Mouse (Mus musculus): ENCODE data around the gene Prm3. TPM values are rescaled to one million over a fixed set of nuclear protein-coding genes. Genes with fewer than 3 reads are reported as not detected.

Gene Prm3
- not detected in 2 replicates for polyA plus RNA-seq (2015; fragmentation: Nextera tagmentation; extraction: Ambion mirVana)

GRCm38 (mm10) chr16:10790702-10791101 is at the start of gene Prm3:
Gene Prm3 (minus strand): TSS chr16:10790914.
- no peak within 1 kb of the TSS for H3K9ac ChIP-seq
- no peaks in the 10 kb centered on the region for H3K9me3 ChIP-seq
- 78% methylated on average over 9 of the region's 9 CpGs for WGBS
- no peak within 1 kb of the TSS for H3K27ac ChIP-seq
- ATAC-seq (ENCODE audit: insufficient number of reproducible peaks, insufficient read depth, low FRiP score, low TSS enrichment, low read depth): no peak
- H3K4me3 ChIP-seq: no peak within 1 kb of the TSS
- peaks cover 13% of the 10 kb centered on the region for H3K4me1 ChIP-seq
- H3K27me3 ChIP-seq: peaks cover 10% of the 10 kb centered on the region
- H3K4me2 ChIP-seq: no peak within 1 kb of the TSS
- H3K36me3 ChIP-seq: no peaks in the 10 kb centered on the region

GRCm38 (mm10) chr16:10840018-10840417 is 49.3 kb upstream of the Prm3 start:
- H3K9me3 ChIP-seq: no peaks in the 10 kb centered on the region
- H3K9ac ChIP-seq: no peak overlapping the region
- H3K36me3 ChIP-seq: no peaks in the 10 kb centered on the region
- no peak overlapping the region for H3K4me3 ChIP-seq
- no peak overlapping the region for H3K27ac ChIP-seq
- 63% methylated on average over 5 of the region's 14 CpGs for WGBS
- H3K4me2 ChIP-seq: no peak overlapping the region
- no peaks in the 10 kb centered on the region for H3K27me3 ChIP-seq
- H3K4me1 ChIP-seq: peaks cover 68% of the 10 kb centered on the region
- no peak for ATAC-seq (ENCODE audit: insufficient number of reproducible peaks, insufficient read depth, low FRiP score, low TSS enrichment, low read depth)

DNA sequence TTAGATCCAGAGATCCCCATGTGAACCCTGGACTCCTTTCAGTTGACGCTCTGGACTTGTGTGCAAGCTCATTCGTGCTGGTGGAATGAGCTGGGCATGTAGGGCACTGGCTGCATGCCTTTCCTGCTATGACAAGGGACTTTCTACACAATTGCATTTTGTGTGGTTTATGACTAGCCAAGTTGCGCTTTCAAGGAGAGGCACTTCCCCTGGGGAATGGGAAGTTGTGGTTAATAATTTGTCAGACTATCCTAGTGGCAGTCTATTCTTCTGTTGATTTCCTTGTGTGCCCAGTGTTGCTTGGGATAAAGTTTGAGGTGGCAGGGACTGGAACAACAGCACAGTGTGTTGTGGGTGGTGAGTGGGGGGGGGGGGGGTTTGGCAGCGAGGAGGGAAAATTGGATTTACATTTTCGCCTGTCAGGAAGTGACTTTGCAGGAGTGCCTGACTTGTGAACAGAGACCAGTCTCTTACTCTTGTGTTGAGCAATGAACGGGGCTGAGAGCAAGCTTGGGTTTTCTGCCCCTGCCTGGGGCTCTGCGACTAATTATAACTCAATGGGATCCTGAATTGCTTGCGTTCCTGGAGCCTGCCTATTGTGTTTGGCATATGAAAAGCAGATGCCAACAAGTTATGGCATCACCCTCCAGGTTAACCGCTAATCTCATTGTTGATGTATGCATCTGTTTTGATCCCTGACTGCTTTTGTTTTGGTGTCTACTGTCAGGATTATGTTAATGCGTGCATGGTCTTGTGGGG is 48.0 kb upstream of the Prm3 start:
- H3K36me3 ChIP-seq: no peaks in the 10 kb centered on the region
- peaks cover 3% of the 10 kb centered on the region; the same call in 1 of the 2 replicates for H3K27me3 ChIP-seq
- ATAC-seq (ENCODE audit: insufficient number of reproducible peaks, insufficient read depth, low FRiP score, low TSS enrichment, low read depth): peak; percentile 67
- H3K27ac ChIP-seq: peak overlapping the region; percentile 86
- H3K4me3 ChIP-seq: no peak overlapping the region
- H3K4me2 ChIP-seq: peak overlapping the region; percentile 35
- no peaks in the 10 kb centered on the region for H3K9me3 ChIP-seq
- H3K9ac ChIP-seq: 0 out of 2 replicates have a peak overlapping the region, but pooled peaks have one; percentile 28
- peaks cover 61% of the 10 kb centered on the region for H3K4me1 ChIP-seq
- 16% methylated on average over 10 of the region's 10 CpGs for WGBS

DNA sequence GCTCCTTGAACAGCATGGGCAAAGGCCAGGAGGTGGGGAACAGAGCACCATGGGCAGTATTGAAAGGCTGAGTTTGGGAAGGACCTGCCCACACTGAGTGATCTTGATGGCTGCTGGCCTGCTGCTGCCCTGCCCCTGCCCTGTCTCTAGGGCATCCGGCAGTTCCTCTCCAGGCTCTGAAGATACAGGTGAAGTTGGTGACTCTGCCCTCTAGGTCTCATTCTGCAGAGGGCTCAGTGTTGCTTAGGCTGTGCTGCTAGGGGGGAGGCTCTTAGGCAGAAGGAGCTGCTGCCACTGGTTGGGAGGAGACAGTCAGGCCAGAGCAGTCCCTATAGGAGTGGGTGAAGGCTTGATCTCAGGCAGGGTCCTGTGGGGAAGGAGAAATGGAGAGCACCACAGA is 47.2 kb upstream of the Prm3 start:
- no peak overlapping the region for H3K4me3 ChIP-seq
- H3K27ac ChIP-seq: peak overlapping the region; percentile 86
- ATAC-seq (ENCODE audit: insufficient number of reproducible peaks, insufficient read depth, low FRiP score, low TSS enrichment, low read depth): no peak
- H3K4me1 ChIP-seq: peaks cover 55% of the 10 kb centered on the region
- no peaks in the 10 kb centered on the region for H3K36me3 ChIP-seq
- peaks cover 5% of the 10 kb centered on the region; the same call in 1 of the 2 replicates for H3K27me3 ChIP-seq
- no peaks in the 10 kb centered on the region for H3K9me3 ChIP-seq
- 0 out of 2 replicates have a peak overlapping the region, but pooled peaks have one; percentile 28 for H3K9ac ChIP-seq
- 86% methylated on average over 1 of the region's 1 CpGs for WGBS
- peak overlapping the region; percentile 35 for H3K4me2 ChIP-seq

- Histone ChIP-seq H3K27me3 (peaks cover 5% of the 10 kb centered on the region; the same call in 1 of the 2 replicates), H3K9ac (no peak overlapping the region), H3K27ac (no peak overlapping the region), H3K9me3 (no peaks in the 10 kb centered on the region), H3K4me1 (peaks cover 48% of the 10 kb centered on the region), H3K36me3 (no peaks in the 10 kb centered on the region), H3K4me3 (no peak overlapping the region), H3K4me2 (no peak overlapping the region)
- no peak for ATAC-seq (ENCODE audit: insufficient number of reproducible peaks, insufficient read depth, low FRiP score, low TSS enrichment, low read depth)
- WGBS: 91% methylated on average over 3 of the region's 3 CpGs
Measured at GRCm38 (mm10) chr16:10837250-10837649, 46.5 kb upstream of the Prm3 start.

DNA sequence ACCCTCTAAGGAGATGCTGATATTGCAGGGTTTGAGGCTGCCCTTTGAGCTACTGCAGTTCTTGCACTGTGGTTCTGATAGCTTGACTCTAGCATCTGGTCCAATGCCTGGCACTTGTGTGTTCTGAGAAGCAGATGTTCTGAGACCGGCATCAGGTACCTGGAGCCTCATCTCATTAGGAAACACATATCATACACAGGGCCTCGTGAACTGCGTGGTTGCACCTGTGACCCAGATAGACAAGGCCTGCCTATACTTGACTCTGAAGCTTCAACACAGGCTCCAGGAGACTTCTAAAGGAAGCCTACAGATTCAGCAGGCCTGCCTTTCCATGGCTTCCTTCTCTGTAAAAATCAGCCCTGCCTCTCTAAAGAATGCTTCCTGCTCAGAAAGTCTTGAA is 45.7 kb upstream of the Prm3 start:
- 91% methylated on average over 3 of the region's 3 CpGs for WGBS
- Histone ChIP-seq H3K36me3 (no peaks in the 10 kb centered on the region), H3K27ac (no peak overlapping the region), H3K27me3 (peaks cover 5% of the 10 kb centered on the region; the same call in 1 of the 2 replicates), H3K9me3 (no peaks in the 10 kb centered on the region), H3K9ac (no peak overlapping the region), H3K4me3 (no peak overlapping the region), H3K4me2 (no peak overlapping the region), H3K4me1 (peaks cover 47% of the 10 kb centered on the region)
- ATAC-seq (ENCODE audit: insufficient number of reproducible peaks, insufficient read depth, low FRiP score, low TSS enrichment, low read depth): no peak

GRCm38 (mm10) chr16:10834911-10835587 is 44.3 kb upstream of the Prm3 start, which contains the start of gene Rmi2:
Gene Rmi2 (plus strand): TSS chr16:10835059.
- Histone ChIP-seq H3K36me3 (no peaks in the 10 kb centered on the region), H3K9me3 (no peaks in the 10 kb centered on the region), H3K4me3 (peak within 1 kb of the TSS; percentile 83), H3K4me1 (peaks cover 47% of the 10 kb centered on the region), H3K4me2 (peak within 1 kb of the TSS; percentile 95), H3K27me3 (peaks cover 5% of the 10 kb centered on the region; the same call in 1 of the 2 replicates), H3K9ac (peak within 1 kb of the TSS; percentile 84), H3K27ac (peak within 1 kb of the TSS; percentile 89)
- ATAC-seq (ENCODE audit: insufficient number of reproducible peaks, insufficient read depth, low FRiP score, low TSS enrichment, low read depth): peak; percentile 77
- WGBS: under 1% methylated on average over 68 of the region's 69 CpGs

GRCm38 (mm10) chr16:10834542-10834910 is 43.8 kb upstream of the Prm3 start:
- no peaks in the 10 kb centered on the region for H3K9me3 ChIP-seq
- H3K4me2 ChIP-seq: peak overlapping the region; percentile 95
- 8% methylated on average over 12 of the region's 12 CpGs for WGBS
- H3K36me3 ChIP-seq: no peaks in the 10 kb centered on the region
- H3K9ac ChIP-seq: peak overlapping the region; percentile 84
- peak overlapping the region; percentile 83 for H3K4me3 ChIP-seq
- H3K4me1 ChIP-seq: peaks cover 42% of the 10 kb centered on the region
- H3K27ac ChIP-seq: 0 out of 2 replicates have a peak overlapping the region, but pooled peaks have one; percentile 89
- ATAC-seq (ENCODE audit: insufficient number of reproducible peaks, insufficient read depth, low FRiP score, low TSS enrichment, low read depth): no peak
- H3K27me3 ChIP-seq: peaks cover 5% of the 10 kb centered on the region; the same call in 1 of the 2 replicates

DNA sequence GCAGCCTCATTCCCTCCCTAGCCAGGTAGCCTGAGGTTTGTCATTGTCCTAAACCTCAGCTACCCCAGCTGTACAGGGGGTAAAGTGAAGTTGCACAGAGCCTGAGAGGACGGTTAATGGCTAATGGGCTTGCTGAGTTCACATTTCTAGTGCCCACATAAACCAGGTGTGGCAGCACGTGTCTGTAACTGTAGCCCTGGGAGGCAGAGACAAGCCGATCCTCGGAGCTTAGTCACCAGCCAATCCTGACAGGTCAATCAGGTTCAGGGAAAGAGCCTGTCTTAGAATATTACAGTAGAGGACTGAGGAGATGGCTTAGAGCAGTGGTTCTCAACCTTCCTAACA is 37.7 kb upstream of the Prm3 start:
- no peaks in the 10 kb centered on the region for H3K36me3 ChIP-seq
- peaks cover under 1% of the 10 kb centered on the region; the same call in 1 of the 2 replicates for H3K27me3 ChIP-seq
- H3K4me2 ChIP-seq: no peak overlapping the region
- H3K9me3 ChIP-seq: no peaks in the 10 kb centered on the region
- no peak for ATAC-seq (ENCODE audit: insufficient number of reproducible peaks, insufficient read depth, low FRiP score, low TSS enrichment, low read depth)
- H3K4me1 ChIP-seq: 0 out of 2 replicates have a peak, but pooled peaks cover 5% of the 10 kb centered on the region
- 68% methylated on average over 4 of the region's 4 CpGs for WGBS
- H3K4me3 ChIP-seq: no peak overlapping the region
- no peak overlapping the region for H3K9ac ChIP-seq
- H3K27ac ChIP-seq: no peak overlapping the region

GRCm38 (mm10) chr16:10827766-10828460 is 37.2 kb upstream of the Prm3 start:
- no peak for ATAC-seq (ENCODE audit: insufficient number of reproducible peaks, insufficient read depth, low FRiP score, low TSS enrichment, low read depth)
- 79% methylated on average over 7 of the region's 7 CpGs for WGBS
- H3K9ac ChIP-seq: no peak overlapping the region

DNA sequence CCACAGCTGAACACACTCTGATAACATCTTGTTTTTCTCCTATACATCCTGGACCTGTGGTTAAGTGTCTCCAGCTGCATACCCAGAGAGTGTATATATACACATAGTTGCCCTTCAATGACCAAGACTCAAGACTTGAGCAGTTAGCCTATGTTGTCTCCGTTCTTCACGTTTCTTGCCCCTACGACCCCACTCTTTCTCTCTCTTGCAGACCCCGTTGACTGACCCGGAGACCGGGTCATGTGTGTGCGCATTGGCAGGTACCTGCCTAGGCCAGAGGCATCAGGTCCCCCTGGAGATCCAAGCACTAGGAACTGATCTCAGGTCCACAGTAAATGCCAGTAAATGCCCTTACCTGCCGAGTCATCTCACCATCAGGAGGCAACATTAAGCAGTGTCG is 36.6 kb upstream of the Prm3 start:
- H3K27me3 ChIP-seq: no peaks in the 10 kb centered on the region
- no peak overlapping the region for H3K4me2 ChIP-seq
- WGBS: 88% methylated on average over 9 of the region's 9 CpGs
- no peak overlapping the region for H3K27ac ChIP-seq
- H3K36me3 ChIP-seq: no peaks in the 10 kb centered on the region
- H3K9ac ChIP-seq: no peak overlapping the region
- no peak overlapping the region for H3K4me3 ChIP-seq
- 0 out of 2 replicates have a peak, but pooled peaks cover 5% of the 10 kb centered on the region for H3K4me1 ChIP-seq
- no peaks in the 10 kb centered on the region for H3K9me3 ChIP-seq
- ATAC-seq (ENCODE audit: insufficient number of reproducible peaks, insufficient read depth, low FRiP score, low TSS enrichment, low read depth): no peak

More at GRCm38 (mm10) chr16:10827766-10828460, 37.2 kb upstream of the Prm3 start:
- Histone ChIP-seq H3K27me3 (no peaks in the 10 kb centered on the region), H3K4me2 (no peak overlapping the region), H3K4me3 (no peak overlapping the region), H3K36me3 (no peaks in the 10 kb centered on the region), H3K27ac (no peak overlapping the region), H3K4me1 (0 out of 2 replicates have a peak, but pooled peaks cover 5% of the 10 kb centered on the region), H3K9me3 (no peaks in the 10 kb centered on the region)
